Mouse (Mus musculus) neural tube, embryonic 15.5 days (tissue): ENCODE measurements around the gene Nova2. TPM values are rescaled to one million over a fixed set of nuclear protein-coding genes. Genes with fewer than 3 reads are reported as not detected.

Experiments
- ATAC-seq: fragments of 200-750 bp; cut with Nextera tagmentation; 2 replicates; pipeline ENCODE4 v1.8.0; 2017; ENCODE audit warnings: mild to moderate bottlenecking, moderate TSS enrichment, moderate library complexity; ENCODE audit not compliant: low FRiP score
- H3K27ac ChIP-seq: fragments of 300-500 bp; sonication (generic); replicated peaks from 2 replicates; pipeline ENCODE4 v1.5.1; 2015; ENCODE audit warnings: mild to moderate bottlenecking, inconsistent platforms
- H3K27me3 ChIP-seq: fragments of 300-500 bp; sonication (generic); replicated peaks from 2 replicates; pipeline ENCODE4 v1.6.1; 2015; ENCODE audit warnings: inconsistent platforms
- H3K36me3 ChIP-seq: fragments of 300-500 bp; sonication (generic); 2 replicates; pipeline ENCODE4 v1.6.1; 2015; ENCODE audit warnings: inconsistent platforms
- H3K4me1 ChIP-seq: fragments of 300-500 bp; sonication (generic); 2 replicates; pipeline ENCODE4 v1.6.1; 2015; ENCODE audit warnings: inconsistent platforms
- H3K4me2 ChIP-seq: fragments of 300-500 bp; sonication (generic); 2 replicates; pipeline ENCODE4 v1.6.1; 2015; ENCODE audit warnings: inconsistent platforms, mild to moderate bottlenecking, moderate library complexity
- H3K4me3 ChIP-seq: fragments of 300-500 bp; sonication (generic); replicated peaks from 2 replicates; pipeline ENCODE4 v1.5.1; 2015; ENCODE audit warnings: mild to moderate bottlenecking, inconsistent platforms
- H3K9ac ChIP-seq: fragments of 300-500 bp; sonication (generic); replicated peaks from 2 replicates; pipeline ENCODE4 v1.6.1; 2015; ENCODE audit warnings: mild to moderate bottlenecking, inconsistent platforms
- H3K9me3 ChIP-seq: fragments of 300-500 bp; sonication (generic); replicated peaks from 2 replicates; pipeline ENCODE4 v1.6.1; 2016; ENCODE audit warnings: inconsistent platforms
- WGBS: fragments of 180-500 bp; shearing (Covaris S2); methylation state at CpG from one replicate; pipeline ENCODE4 v1.1.7; 2015; ENCODE audit warnings: mixed read lengths; 5-methylcytosine and 5-hydroxymethylcytosine counted together
- polyA plus RNA-seq: library from polyadenylated mRNA; unstranded; fragments of >200 nt; fragmentation: Nextera tagmentation; extraction: Ambion mirVana; gene quantifications from 2 replicates; pipeline ENCODE4 v1.2.1, GENCODE M21; 2015

Nova2 gene
- polyA plus RNA-seq, 1 experiment from 2014 or later: 10.6 TPM

DNA sequence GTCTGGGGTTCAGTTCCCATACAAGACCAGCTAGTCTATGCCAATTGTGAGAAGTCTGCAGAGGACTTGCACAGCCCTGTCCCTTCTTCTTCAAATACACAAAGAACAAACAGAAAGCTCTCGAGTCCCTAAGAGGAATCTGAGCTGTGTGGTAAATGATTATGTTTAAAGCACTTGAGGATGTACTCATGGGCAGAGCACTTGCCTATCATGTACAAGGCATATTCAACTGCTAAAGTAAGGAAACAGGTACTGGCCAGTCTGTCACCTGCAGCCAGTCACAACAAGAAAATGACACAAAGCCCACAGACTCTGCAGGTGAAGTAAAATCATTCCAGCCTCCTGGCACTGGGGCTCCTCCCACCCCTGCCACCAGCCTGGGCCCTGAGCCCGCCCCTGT lies 25.2 kb upstream of the Nova2 start:
- H3K4me2 ChIP-seq: no peak overlapping the region
- no peak overlapping the region for H3K27ac ChIP-seq
- H3K27me3 ChIP-seq: no peaks in the 10 kb centered on the region
- no peaks in the 10 kb centered on the region for H3K9me3 ChIP-seq
- H3K36me3 ChIP-seq: 0 out of 2 replicates have a peak, but pooled peaks cover 7% of the 10 kb centered on the region
- H3K9ac ChIP-seq: no peak overlapping the region
- peaks cover 7% of the 10 kb centered on the region; the same call in 1 of the 2 replicates for H3K4me1 ChIP-seq
- 84% methylated on average over 2 of the region's 2 CpGs for WGBS
- no peak overlapping the region for H3K4me3 ChIP-seq
- ATAC-seq: no peak

DNA sequence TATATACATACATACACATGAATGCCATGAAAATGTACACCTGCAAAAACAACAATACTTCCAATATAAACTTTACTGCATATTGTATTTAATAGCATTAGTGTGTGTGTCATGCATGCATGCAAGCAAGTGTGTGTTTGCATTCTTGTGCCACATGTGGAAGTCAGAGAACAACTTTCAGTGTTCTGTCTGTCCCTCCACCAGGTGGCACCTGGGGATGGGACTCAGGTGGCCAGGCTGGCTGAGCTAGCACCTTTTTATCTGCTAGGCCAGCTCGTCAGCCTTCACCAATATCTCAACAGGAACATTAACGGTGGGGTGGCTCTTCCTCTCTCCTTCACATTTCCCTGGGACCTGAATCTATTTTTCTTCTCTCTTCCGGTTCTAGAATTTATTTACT lies 23.2 kb upstream of the Nova2 start:
- H3K4me2 ChIP-seq: no peak overlapping the region
- H3K4me1 ChIP-seq: no peaks in the 10 kb centered on the region; the same call in 1 of the 2 replicates
- no peak overlapping the region for H3K9ac ChIP-seq
- no peak overlapping the region for H3K4me3 ChIP-seq
- ATAC-seq: no peak
- H3K27ac ChIP-seq: no peak overlapping the region
- H3K9me3 ChIP-seq: no peaks in the 10 kb centered on the region
- 0 out of 2 replicates have a peak, but pooled peaks cover 7% of the 10 kb centered on the region for H3K36me3 ChIP-seq
- H3K27me3 ChIP-seq: no peaks in the 10 kb centered on the region
- WGBS: 58% methylated on average over 3 of the region's 3 CpGs

DNA sequence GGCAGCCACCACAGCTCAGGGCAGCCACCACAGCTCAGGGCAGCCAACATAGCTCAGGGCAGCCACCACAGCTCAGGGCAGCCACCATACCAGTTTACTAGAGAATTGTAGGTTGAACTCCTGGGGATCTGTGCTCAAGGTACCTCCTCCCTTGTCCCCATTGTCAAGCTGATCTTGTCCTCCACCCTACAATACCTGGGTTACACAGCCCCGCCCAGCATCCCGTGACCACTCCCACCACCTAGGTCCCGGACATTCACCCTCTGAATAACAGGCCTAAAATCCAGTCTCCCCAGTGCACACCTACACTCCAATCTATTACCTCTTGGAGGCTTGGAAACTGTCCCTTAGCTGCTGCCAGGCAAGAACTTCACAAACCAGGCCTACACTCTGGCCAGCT lies 20.7 kb upstream of the Nova2 start:
- H3K9me3 ChIP-seq: no peaks in the 10 kb centered on the region
- peaks cover 14% of the 10 kb centered on the region for H3K4me1 ChIP-seq
- no peaks in the 10 kb centered on the region for H3K27me3 ChIP-seq
- no peak overlapping the region for H3K4me3 ChIP-seq
- H3K9ac ChIP-seq: no peak overlapping the region
- WGBS: 82% methylated on average over 3 of the region's 3 CpGs
- H3K4me2 ChIP-seq: no peak overlapping the region
- ATAC-seq: no peak
- H3K36me3 ChIP-seq: 0 out of 2 replicates have a peak, but pooled peaks cover 7% of the 10 kb centered on the region
- no peak overlapping the region for H3K27ac ChIP-seq

DNA sequence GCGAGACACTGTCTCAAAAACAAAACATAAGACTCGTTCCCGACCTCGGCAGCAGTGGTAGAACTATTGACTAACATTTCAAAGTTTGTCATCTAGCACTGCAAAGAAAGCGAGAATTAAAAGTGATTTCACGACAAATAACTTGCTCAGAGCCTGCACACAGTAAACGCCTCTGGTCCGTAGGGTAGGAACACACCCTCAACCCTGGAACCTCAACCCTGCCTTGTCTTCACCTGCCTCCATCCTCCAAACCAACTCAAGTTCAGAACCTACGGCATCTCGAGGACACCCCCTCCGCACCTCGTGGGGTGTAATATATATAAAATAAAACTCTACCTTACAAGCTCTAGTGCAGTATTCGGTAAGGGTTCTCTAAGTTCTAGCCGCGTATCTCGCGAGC lies 15.9 kb upstream of the Nova2 start:
- H3K9me3 ChIP-seq: no peaks in the 10 kb centered on the region
- no peak; the same call in 1 of the 2 replicates for ATAC-seq
- 7% methylated on average over 17 of the region's 17 CpGs for WGBS

DNA sequence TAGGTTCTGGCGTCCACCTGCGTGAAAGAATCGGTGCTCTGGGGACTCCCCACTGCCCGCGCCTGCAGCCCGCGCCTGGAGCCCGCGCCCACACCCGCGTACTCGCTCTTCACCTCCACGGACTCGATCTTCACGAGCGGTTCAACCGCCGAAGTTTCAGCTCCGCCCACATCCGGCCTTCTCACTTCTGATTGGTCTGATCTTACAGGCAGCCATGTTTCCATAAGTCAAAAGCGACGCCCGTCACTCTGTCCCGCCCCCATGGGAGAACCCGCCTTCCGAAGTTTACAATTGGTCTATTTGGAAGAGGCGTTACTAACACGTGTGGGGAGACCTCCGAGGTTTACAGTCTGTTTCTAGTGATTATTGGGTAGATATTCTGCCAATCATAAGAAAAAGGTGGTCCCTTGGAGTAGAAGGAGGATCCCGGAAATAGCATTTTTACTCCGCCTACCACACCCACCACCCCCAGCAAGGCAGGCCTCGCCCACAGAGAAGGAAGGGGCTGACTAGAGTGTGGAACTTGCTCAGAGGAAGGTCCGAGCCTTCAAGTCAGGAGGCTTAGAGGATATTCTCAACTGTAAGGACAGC lies 15.4 kb upstream of the Nova2 start, which contains the start of gene Ccdc61:
Gene Ccdc61 (minus strand): TSS at position 175 of the 591 bp plus-strand sequence.
- peak; percentile 99 for ATAC-seq
- WGBS: under 1% methylated on average over 33 of the region's 33 CpGs
- peak within 1 kb of the TSS; percentile 84 for H3K4me2 ChIP-seq

More for the DNA sequence above, 15.9 kb upstream of the Nova2 start:
- Histone ChIP-seq H3K4me2 (peak overlapping the region; percentile 84), H3K36me3 (no peaks in the 10 kb centered on the region), H3K4me3 (peak overlapping the region; percentile 59), H3K4me1 (peaks cover 21% of the 10 kb centered on the region), H3K27me3 (no peaks in the 10 kb centered on the region), H3K27ac (no peak overlapping the region), H3K9ac (peak overlapping the region; percentile 51)

DNA sequence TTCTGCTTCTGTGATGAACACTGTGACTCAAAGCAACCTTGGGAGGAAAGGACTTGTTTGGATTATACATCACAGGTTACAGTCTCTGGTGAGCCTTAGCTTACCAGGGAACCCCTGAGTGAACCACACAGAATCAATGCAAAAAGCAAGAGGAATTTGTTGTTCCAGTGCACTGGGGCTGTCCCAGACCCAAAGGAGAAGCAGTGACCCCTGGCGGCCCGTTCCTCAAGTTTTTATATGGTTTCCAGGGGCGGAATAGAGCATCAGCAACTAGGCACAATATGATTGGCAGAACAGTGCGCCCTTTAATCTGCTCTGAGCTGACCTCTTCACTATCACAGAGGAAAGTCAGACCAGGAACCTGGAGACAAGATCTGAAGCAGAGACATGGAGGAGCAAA lies 9.4 kb upstream of the Nova2 start:
- H3K4me1 ChIP-seq: peaks cover 7% of the 10 kb centered on the region
- H3K4me2 ChIP-seq: no peak overlapping the region
- 73% methylated on average over 4 of the region's 4 CpGs for WGBS
- no peak overlapping the region for H3K9ac ChIP-seq
- no peaks in the 10 kb centered on the region for H3K36me3 ChIP-seq
- no peak overlapping the region for H3K4me3 ChIP-seq
- H3K27me3 ChIP-seq: no peaks in the 10 kb centered on the region
- ATAC-seq: no peak
- no peaks in the 10 kb centered on the region for H3K9me3 ChIP-seq
- H3K27ac ChIP-seq: no peak overlapping the region

More for the DNA sequence above, 15.4 kb upstream of the Nova2 start, which contains the start of gene Ccdc61:
- peak within 1 kb of the TSS; percentile 59 for H3K4me3 ChIP-seq
- H3K36me3 ChIP-seq: no peaks in the 10 kb centered on the region
- peak within 1 kb of the TSS; percentile 51 for H3K9ac ChIP-seq
- no peaks in the 10 kb centered on the region for H3K9me3 ChIP-seq
- H3K27me3 ChIP-seq: no peaks in the 10 kb centered on the region
- peaks cover 21% of the 10 kb centered on the region for H3K4me1 ChIP-seq
- H3K27ac ChIP-seq: peak within 1 kb of the TSS; percentile 42; the same call in 1 of the 2 replicates

DNA sequence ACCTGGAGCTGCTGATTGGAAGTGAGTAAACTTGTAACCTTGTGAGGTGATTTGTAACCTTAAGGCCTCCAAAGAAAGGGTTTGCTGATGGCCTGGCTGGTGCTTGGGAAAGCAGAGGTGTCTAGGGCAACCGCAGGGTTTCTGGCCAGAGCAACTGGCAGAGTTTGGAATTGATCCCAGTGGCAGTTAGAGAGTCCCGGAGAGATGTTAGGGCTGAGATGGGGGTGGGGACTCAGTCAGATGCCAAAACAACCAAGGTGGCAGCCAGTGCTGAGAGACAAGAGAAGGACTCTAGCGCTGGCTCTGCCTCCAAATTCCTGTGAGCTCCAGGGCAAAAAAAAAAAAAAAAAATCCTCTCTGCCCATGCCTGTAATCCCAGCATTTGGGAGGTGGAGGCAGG lies 7.8 kb upstream of the Nova2 start:
- Histone ChIP-seq H3K27ac (no peak overlapping the region), H3K4me1 (peaks cover 22% of the 10 kb centered on the region), H3K9me3 (no peaks in the 10 kb centered on the region), H3K4me3 (no peak overlapping the region), H3K27me3 (no peaks in the 10 kb centered on the region), H3K4me2 (no peak overlapping the region), H3K36me3 (no peaks in the 10 kb centered on the region), H3K9ac (no peak overlapping the region)
- 47% methylated on average over 3 of the region's 3 CpGs for WGBS
- ATAC-seq: no peak

DNA sequence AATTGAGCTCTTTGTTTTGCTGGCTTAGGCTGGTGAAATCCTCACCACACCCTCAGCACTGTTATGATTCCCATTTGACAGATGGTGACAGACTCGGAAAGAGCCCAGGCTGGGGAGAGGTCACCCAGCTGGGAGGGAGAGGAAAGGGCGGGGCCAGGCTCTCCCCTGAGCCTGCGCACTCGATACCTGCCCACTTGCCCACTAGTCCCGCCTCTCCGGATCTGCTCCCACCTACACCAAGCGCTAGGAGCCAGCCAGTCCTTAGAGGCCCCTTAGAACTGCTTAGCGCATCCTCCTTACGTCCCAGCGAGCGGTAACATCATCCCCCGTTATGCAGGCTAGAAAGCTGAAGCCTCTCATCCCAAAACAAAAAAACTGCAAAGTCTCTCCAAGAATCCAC lies 4.6 kb upstream of the Nova2 start:
- 5% methylated on average over 12 of the region's 12 CpGs for WGBS
- no peak for ATAC-seq
- 0 out of 2 replicates have a peak overlapping the region, but pooled peaks have one; percentile 28 for H3K9ac ChIP-seq
- peaks cover 44% of the 10 kb centered on the region for H3K4me1 ChIP-seq
- H3K27ac ChIP-seq: peak overlapping the region; percentile 69
- peak overlapping the region; percentile 5; the same call in 1 of the 2 replicates for H3K4me3 ChIP-seq
- peak overlapping the region; percentile 46 for H3K4me2 ChIP-seq
- H3K9me3 ChIP-seq: no peaks in the 10 kb centered on the region
- no peaks in the 10 kb centered on the region for H3K36me3 ChIP-seq
- H3K27me3 ChIP-seq: no peaks in the 10 kb centered on the region

DNA sequence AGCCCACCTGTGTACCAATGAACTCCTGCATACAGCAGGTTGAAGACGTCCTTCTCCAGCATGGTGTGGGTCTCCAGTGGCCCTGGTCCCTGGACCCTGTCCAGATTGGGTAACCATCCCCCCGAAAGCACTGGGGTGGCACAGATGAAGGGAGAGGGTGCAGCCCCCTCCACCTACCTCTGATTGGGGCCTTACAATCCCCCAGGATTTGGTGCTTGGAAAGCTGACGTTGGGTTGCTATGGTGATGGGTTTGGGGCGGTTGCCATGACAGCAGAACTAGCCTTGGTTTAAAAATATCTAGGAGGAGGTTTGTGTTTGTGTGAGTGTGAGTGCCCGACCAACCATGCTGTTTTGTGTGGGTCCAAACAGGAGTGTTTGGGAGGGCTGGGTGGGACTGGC lies 2.9 kb upstream of the Nova2 start:
- 13% methylated on average over 5 of the region's 5 CpGs for WGBS
- H3K9ac ChIP-seq: no peak overlapping the region
- H3K36me3 ChIP-seq: no peaks in the 10 kb centered on the region
- H3K4me1 ChIP-seq: peaks cover 56% of the 10 kb centered on the region
- ATAC-seq: peak; percentile 5; the same call in 1 of the 2 replicates
- no peaks in the 10 kb centered on the region for H3K9me3 ChIP-seq
- H3K27me3 ChIP-seq: no peaks in the 10 kb centered on the region
- H3K27ac ChIP-seq: peak overlapping the region; percentile 92
- H3K4me3 ChIP-seq: no peak overlapping the region
- peak overlapping the region; percentile 79 for H3K4me2 ChIP-seq

DNA sequence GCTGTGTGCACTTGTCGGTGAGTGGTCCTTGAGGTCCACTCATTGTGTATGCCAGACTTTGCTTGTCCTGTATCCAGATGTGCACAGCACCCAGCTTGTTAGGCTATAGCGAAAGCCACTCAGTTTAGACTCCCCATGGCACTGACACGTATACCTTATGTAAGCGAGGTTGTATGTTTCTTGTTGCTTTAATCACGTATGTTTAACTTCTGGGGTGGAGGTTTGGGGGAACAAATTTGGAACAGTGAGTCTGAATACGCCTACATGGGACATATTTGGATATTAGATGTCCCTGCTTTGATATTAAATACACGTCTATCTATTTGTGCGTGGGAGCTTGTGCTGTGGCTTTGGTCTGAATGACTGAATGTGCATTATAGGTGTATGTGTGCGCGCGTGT lies 2.4 kb upstream of the Nova2 start:
- ATAC-seq: no peak
- H3K4me3 ChIP-seq: no peak overlapping the region
- 47% methylated on average over 11 of the region's 11 CpGs for WGBS
- no peaks in the 10 kb centered on the region for H3K36me3 ChIP-seq
- peak overlapping the region; percentile 92 for H3K27ac ChIP-seq
- no peak overlapping the region for H3K9ac ChIP-seq
- peak overlapping the region; percentile 79 for H3K4me2 ChIP-seq
- H3K4me1 ChIP-seq: peaks cover 61% of the 10 kb centered on the region
- no peaks in the 10 kb centered on the region for H3K27me3 ChIP-seq
- no peaks in the 10 kb centered on the region for H3K9me3 ChIP-seq

DNA sequence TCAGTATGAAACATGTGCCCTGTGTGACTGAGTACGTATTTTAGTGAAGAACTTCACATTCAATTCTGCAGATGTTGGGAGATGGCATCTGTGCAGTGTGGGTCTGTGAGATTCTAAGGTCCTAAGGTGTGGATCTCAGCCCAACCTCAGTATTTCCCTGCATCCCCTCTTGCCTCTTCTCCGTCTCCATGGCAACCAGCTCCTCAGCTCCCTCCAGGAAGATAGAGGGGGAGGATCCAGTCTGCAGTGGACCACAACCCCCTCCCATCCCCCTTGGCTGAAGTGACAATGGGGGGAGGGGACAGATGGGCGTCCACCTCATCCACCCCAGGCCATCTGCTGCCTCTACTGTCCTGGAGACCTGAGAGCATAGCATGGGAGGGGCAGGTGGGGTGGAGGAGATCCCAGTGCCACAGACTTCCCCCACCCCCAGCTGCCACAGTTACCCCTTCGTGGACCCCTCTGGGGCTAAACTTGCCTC lies 1.9 kb upstream of the Nova2 start:
- H3K27ac ChIP-seq: peak overlapping the region; percentile 92
- no peaks in the 10 kb centered on the region for H3K9me3 ChIP-seq
- H3K4me3 ChIP-seq: peak overlapping the region; percentile 8; the same call in 1 of the 2 replicates
- 0 out of 2 replicates have a peak overlapping the region, but pooled peaks have one; percentile 8 for H3K9ac ChIP-seq
- H3K4me2 ChIP-seq: peak overlapping the region; percentile 79
- no peaks in the 10 kb centered on the region for H3K36me3 ChIP-seq
- WGBS: 13% methylated on average over 4 of the region's 4 CpGs
- no peaks in the 10 kb centered on the region for H3K27me3 ChIP-seq
- peak; percentile 0; the same call in 1 of the 2 replicates for ATAC-seq
- peaks cover 65% of the 10 kb centered on the region for H3K4me1 ChIP-seq

DNA sequence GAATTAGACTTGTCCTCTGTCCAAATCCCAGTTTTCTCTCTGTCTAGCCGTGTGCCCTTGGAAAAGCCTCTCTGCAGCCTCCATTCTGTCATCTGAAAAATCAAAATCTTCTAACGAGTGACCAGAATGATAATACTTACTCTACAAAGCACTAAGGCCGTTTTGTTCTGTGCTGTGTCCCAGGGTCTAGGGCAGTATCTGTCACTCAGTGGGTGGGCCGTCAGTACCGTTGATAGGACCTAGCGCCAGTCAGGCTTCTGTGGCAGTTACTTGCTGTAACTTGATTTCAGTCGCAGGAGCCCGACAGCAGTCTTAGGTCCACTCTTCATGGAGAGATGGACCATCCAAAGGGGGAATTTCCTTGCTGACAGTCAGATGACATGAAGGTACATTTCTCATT lies 1.4 kb upstream of the Nova2 start:
- 4% methylated on average over 8 of the region's 8 CpGs for WGBS
- peaks cover 70% of the 10 kb centered on the region for H3K4me1 ChIP-seq
- no peaks in the 10 kb centered on the region for H3K27me3 ChIP-seq
- H3K4me3 ChIP-seq: no peak overlapping the region
- no peaks in the 10 kb centered on the region for H3K36me3 ChIP-seq
- peak overlapping the region; percentile 92 for H3K27ac ChIP-seq
- H3K9ac ChIP-seq: no peak overlapping the region; the same call in 1 of the 2 replicates
- no peaks in the 10 kb centered on the region for H3K9me3 ChIP-seq
- no peak for ATAC-seq
- peak overlapping the region; percentile 79 for H3K4me2 ChIP-seq
